Mouse (Mus musculus): ENCODE data around the gene Rnpep. TPM values are rescaled to one million over a fixed set of nuclear protein-coding genes. Genes with fewer than 3 reads are reported as not detected.

Gene Rnpep
- polyA plus RNA-seq, 1 experiment from 2014 or later = 96.6 TPM

DNA sequence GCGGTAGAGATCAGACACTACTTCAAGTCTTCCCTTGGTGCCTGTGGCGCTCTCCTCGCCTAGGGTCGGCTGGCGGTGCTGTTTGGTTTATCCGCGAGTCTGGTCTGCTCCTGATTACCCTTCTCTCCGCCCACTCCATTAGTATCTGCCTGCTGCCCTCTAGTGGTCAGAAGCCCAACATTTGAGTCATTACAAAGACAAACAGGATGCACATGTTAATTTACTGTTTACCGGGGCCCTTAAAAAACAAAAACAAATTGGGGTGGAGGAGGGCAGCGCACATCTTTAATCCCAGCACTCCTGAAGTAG is 24.8 kb downstream of the Rnpep start:
- Histone ChIP-seq H3K4me2 (peak overlapping the region; percentile 66), H3K36me3 (ENCODE audit: insufficient read depth) (peaks cover 16% of the 10 kb centered on the region), H3K4me1 (ENCODE audit: insufficient read depth) (peaks cover 7% of the 10 kb centered on the region; the same call in 1 of the 2 replicates), H3K4me3 (ENCODE audit: low read depth, low read length) (peak overlapping the region; percentile 29), H3K9me3 (ENCODE audit: low read depth, low read length) (no peaks in the 10 kb centered on the region), H3K9ac (peak overlapping the region; percentile 40), H3K27me3 (ENCODE audit: insufficient read depth, low read length) (no peaks in the 10 kb centered on the region), H3K27ac (ENCODE audit: low read depth) (peak overlapping the region; percentile 94)
- peak; percentile 92 for TF ChIP-seq CTCF (IDR thresholded peaks at IDR 0.05; ENCODE audit: low read depth)
- 1% methylated on average over 10 of the region's 10 CpGs for WGBS
- ATAC-seq (ENCODE audit: insufficient read depth) (peak; percentile 79), DNase-seq (peak; percentile 95)

DNA sequence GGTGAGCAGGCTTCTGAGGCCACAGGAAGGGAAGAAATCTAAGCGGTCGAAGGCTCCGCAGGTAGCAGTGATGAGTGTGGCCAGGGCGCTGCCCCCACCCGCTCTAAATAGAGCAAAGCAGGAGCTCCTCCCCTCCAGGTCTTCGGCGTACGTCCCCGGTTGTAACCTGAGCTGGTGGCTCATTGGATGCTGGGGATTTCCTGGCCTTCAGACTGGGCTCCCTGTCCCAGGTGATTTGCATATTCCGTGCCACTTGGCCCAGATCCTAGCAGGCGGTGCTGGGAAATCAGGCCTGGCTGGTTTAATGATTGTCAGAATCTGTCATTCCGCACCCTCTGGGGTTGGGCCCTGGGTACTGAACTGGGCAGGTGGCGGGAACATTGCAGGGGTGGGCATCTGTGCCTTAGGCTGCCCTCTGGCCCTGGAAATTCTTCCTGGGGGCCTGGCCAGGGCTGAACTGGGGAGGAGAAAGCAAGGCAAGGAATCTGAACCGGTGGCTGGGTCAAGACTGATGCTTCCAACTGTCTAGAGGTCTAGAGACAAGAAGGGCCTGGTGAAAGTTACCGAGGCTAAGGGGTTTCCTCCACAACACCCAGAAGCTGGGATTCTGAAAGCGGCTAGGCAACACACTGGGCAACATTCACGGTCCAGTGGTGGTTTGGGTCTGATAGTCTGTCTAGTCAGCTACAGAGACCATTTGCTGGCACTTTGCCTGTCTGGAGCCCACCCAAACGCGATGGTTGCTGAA is 25.3 kb downstream of the Rnpep start, which contains the start of gene Elf3:
Gene Elf3, minus strand, starts transcription at position 189 of the 748 bp plus-strand sequence.
- no peaks in the 10 kb centered on the region for H3K9me3 ChIP-seq (ENCODE audit: low read depth, low read length)
- peaks cover 7% of the 10 kb centered on the region; the same call in 1 of the 2 replicates for H3K4me1 ChIP-seq (ENCODE audit: insufficient read depth)
- no peaks in the 10 kb centered on the region for H3K27me3 ChIP-seq (ENCODE audit: insufficient read depth, low read length)
- peak; percentile 83 for DNase-seq
- peak; percentile 87 for ATAC-seq (ENCODE audit: insufficient read depth)
- no peak for TF ChIP-seq CTCF (IDR thresholded peaks at IDR 0.05; ENCODE audit: low read depth)
- H3K4me2 ChIP-seq = peak within 1 kb of the TSS; percentile 66
- H3K36me3 ChIP-seq (ENCODE audit: insufficient read depth) = peaks cover 11% of the 10 kb centered on the region
- peak within 1 kb of the TSS; percentile 94 for H3K27ac ChIP-seq (ENCODE audit: low read depth)
- peak within 1 kb of the TSS; percentile 40 for H3K9ac ChIP-seq
- WGBS = 9% methylated on average over 19 of the region's 19 CpGs
- H3K4me3 ChIP-seq (ENCODE audit: low read depth, low read length) = peak within 1 kb of the TSS; percentile 29

DNA sequence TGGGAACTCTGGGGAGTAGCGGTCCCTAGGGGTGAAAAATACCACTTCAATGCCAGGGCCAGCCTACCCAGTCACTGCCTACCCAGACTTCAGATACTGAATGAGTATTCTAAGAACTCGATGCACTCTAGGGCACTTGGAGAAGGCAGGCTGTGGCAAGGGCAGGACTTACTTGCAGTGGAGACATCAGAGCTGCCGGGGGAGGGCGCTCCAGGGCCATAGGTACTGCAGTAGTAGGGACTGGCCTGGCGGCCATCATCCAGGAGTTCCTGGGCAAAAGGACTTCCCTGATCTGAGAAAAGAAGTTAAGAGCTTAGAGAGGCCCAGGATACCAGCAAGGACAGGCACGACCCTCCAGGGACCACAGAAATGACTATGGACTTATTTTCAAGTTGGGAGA is 27.6 kb downstream of the Rnpep start:
- H3K27ac ChIP-seq (ENCODE audit: low read depth) = no peak overlapping the region
- no peaks in the 10 kb centered on the region for H3K27me3 ChIP-seq (ENCODE audit: insufficient read depth, low read length)
- peaks cover 10% of the 10 kb centered on the region for H3K4me1 ChIP-seq (ENCODE audit: insufficient read depth)
- H3K4me3 ChIP-seq (ENCODE audit: low read depth, low read length) = no peak overlapping the region
- DNase-seq (no peak), ATAC-seq (ENCODE audit: insufficient read depth) (no peak)
- no peaks in the 10 kb centered on the region for H3K36me3 ChIP-seq (ENCODE audit: insufficient read depth)
- no peaks in the 10 kb centered on the region for H3K9me3 ChIP-seq (ENCODE audit: low read depth, low read length)
- 81% methylated on average over 6 of the region's 6 CpGs for WGBS
- no peak overlapping the region for H3K9ac ChIP-seq
- H3K4me2 ChIP-seq = no peak overlapping the region
- no peak for TF ChIP-seq CTCF (IDR thresholded peaks at IDR 0.05; ENCODE audit: low read depth)

DNA sequence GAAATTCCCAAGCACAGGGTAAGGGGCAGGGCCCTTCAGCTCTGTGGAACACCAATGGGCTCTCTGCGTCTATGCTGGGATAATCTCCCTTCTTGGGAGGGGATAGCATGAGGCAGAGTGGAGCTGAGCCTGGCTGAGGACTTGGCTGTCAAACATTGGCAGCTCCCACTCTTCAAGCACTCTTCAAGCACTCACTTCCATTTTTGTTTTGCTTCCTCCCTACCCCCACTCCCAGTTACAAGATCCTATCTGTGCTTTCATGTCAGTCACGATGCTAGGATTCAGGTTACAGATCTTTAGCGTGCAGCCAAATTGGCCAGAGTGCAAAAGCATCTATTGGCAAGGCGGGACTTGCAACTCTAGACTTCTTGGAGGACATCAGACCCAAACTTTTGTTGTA is 31.0 kb downstream of the Rnpep start:
- Histone ChIP-seq H3K4me1 (ENCODE audit: insufficient read depth) (peaks cover 3% of the 10 kb centered on the region; the same call in 1 of the 2 replicates), H3K4me2 (no peak overlapping the region), H3K36me3 (ENCODE audit: insufficient read depth) (no peaks in the 10 kb centered on the region), H3K27me3 (ENCODE audit: insufficient read depth, low read length) (no peaks in the 10 kb centered on the region), H3K9me3 (ENCODE audit: low read depth, low read length) (no peaks in the 10 kb centered on the region), H3K4me3 (ENCODE audit: low read depth, low read length) (no peak overlapping the region), H3K27ac (ENCODE audit: low read depth) (no peak overlapping the region), H3K9ac (no peak overlapping the region)
- DNase-seq (peak; percentile 61), ATAC-seq (ENCODE audit: insufficient read depth) (peak; percentile 66)
- 14% methylated on average over 4 of the region's 4 CpGs for whole genome bisulfite sequencing
- TF ChIP-seq CTCF (IDR thresholded peaks at IDR 0.05; ENCODE audit: low read depth) = no peak

GRCm38 (mm10) chr1:135251405-135251804 is 32.5 kb downstream of the Rnpep start:
- ATAC-seq (ENCODE audit: insufficient read depth) (no peak), DNase-seq (no peak)
- Histone ChIP-seq H3K27me3 (ENCODE audit: insufficient read depth, low read length) (no peaks in the 10 kb centered on the region), H3K9me3 (ENCODE audit: low read depth, low read length) (no peaks in the 10 kb centered on the region), H3K36me3 (ENCODE audit: insufficient read depth) (no peaks in the 10 kb centered on the region), H3K4me1 (ENCODE audit: insufficient read depth) (peaks cover 3% of the 10 kb centered on the region; the same call in 1 of the 2 replicates), H3K27ac (ENCODE audit: low read depth) (no peak overlapping the region), H3K4me2 (no peak overlapping the region), H3K4me3 (ENCODE audit: low read depth, low read length) (no peak overlapping the region), H3K9ac (no peak overlapping the region)
- TF ChIP-seq CTCF (IDR thresholded peaks at IDR 0.05; ENCODE audit: low read depth) = no peak
- WGBS = 77% methylated on average over 8 of the region's 8 CpGs

GRCm38 (mm10) chr1:135250706-135251105 is 33.2 kb downstream of the Rnpep start:
- H3K4me3 ChIP-seq (ENCODE audit: low read depth, low read length) = no peak overlapping the region
- H3K9ac ChIP-seq = no peak overlapping the region
- H3K4me1 ChIP-seq (ENCODE audit: insufficient read depth) = peaks cover 3% of the 10 kb centered on the region; the same call in 1 of the 2 replicates
- H3K4me2 ChIP-seq = no peak overlapping the region
- H3K36me3 ChIP-seq (ENCODE audit: insufficient read depth) = no peaks in the 10 kb centered on the region
- DNase-seq (no peak), ATAC-seq (ENCODE audit: insufficient read depth) (no peak)
- no peak overlapping the region for H3K27ac ChIP-seq (ENCODE audit: low read depth)
- WGBS = 37% methylated on average over 3 of the region's 3 CpGs
- no peaks in the 10 kb centered on the region for H3K9me3 ChIP-seq (ENCODE audit: low read depth, low read length)
- no peak for TF ChIP-seq CTCF (IDR thresholded peaks at IDR 0.05; ENCODE audit: low read depth)
- H3K27me3 ChIP-seq (ENCODE audit: insufficient read depth, low read length) = no peaks in the 10 kb centered on the region

- Histone ChIP-seq H3K9me3 (ENCODE audit: low read depth, low read length) (no peaks in the 10 kb centered on the region), H3K4me3 (ENCODE audit: low read depth, low read length) (no peak overlapping the region), H3K36me3 (ENCODE audit: insufficient read depth) (no peaks in the 10 kb centered on the region), H3K27ac (ENCODE audit: low read depth) (no peak overlapping the region), H3K9ac (peak overlapping the region; percentile 8; the same call in 1 of the 2 replicates), H3K4me1 (ENCODE audit: insufficient read depth) (peaks cover 3% of the 10 kb centered on the region; the same call in 1 of the 2 replicates), H3K4me2 (peak overlapping the region; percentile 47), H3K27me3 (ENCODE audit: insufficient read depth, low read length) (no peaks in the 10 kb centered on the region)
- WGBS = 7% methylated on average over 15 of the region's 15 CpGs
- DNase-seq (peak; percentile 65), ATAC-seq (ENCODE audit: insufficient read depth) (peak; percentile 32; the same call in 1 of the 2 replicates)
- TF ChIP-seq CTCF (IDR thresholded peaks at IDR 0.05; ENCODE audit: low read depth) = no peak
Observed at GRCm38 (mm10) chr1:135248434-135248850, 35.4 kb downstream of the Rnpep start.
